Mouse (Mus musculus): ENCODE data around the gene Lta. TPM values are rescaled to one million over a fixed set of nuclear protein-coding genes. Genes with fewer than 3 reads are reported as not detected.
A peak's percentile ranks its signal among the peaks of the same experiment; 100 is the strongest.

The Lta gene
- polyA plus RNA-seq, 1 experiment, result 0.19 TPM

DNA sequence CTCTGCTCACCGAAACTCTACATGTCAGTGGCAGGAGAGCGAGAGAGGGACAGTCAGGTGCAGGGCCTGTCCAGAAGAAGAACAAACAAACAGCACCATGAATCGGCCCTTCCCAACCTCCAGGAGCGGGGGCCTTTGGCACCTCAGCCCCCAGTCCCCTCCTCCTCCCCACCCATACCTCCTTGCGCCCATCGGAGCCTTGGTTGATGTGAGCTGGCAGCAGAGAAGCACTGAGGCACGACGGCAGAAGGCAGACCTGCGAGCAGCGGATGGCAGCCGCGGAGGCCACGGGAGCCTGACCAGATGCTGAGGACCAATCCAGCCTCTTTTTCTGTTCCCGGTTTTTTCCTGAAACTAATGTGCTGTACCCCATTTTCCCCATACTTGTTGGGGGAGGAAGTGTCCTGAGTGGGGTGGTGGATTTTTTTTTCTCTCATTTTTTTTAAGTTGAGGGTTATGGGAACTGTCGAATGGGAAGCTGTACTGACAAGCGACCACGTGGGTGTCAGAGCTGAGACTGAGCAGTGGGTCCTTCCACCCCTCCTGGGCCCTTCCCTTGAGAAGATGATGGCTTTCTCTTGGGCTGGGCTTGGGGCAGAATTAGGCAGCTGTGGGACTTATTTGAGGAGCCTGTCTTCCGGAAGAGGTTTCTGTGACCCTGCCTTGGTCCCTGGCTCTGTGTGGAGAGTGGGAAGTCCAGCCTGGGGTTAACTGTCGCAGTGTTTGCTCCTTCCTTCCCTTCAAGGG, 44.5 kb upstream of the Lta start:
- H3K27ac ChIP-seq (ENCODE audit: insufficient read depth, low read length), result no peak overlapping the region
- H3K4me3 ChIP-seq (ENCODE audit: insufficient read depth, low read length), result no peak overlapping the region
- no peaks in the 10 kb centered on the region for H3K4me1 ChIP-seq (ENCODE audit: control insufficient read depth, insufficient read depth, low read length)
- TF ChIP-seq POLR2A (IDR thresholded peaks at IDR 0.05; ENCODE audit: extremely low read depth, insufficient read depth, low read length), result no peak

- no peak overlapping the region for H3K4me3 ChIP-seq (ENCODE audit: insufficient read depth, low read length)
- peaks cover 4% of the 10 kb centered on the region; the same call in 1 of the 2 replicates for H3K4me1 ChIP-seq (ENCODE audit: control insufficient read depth, insufficient read depth, low read length)
- TF ChIP-seq CTCF (IDR thresholded peaks at IDR 0.05; ENCODE audit: extremely low read depth, insufficient read depth, low read length) (no peak), POLR2A (IDR thresholded peaks at IDR 0.05; ENCODE audit: extremely low read depth, insufficient read depth, low read length) (no peak)
- no peak overlapping the region for H3K27ac ChIP-seq (ENCODE audit: insufficient read depth, low read length)
Measured at GRCm38 (mm10) chr17:35248986-35249385, 43.8 kb upstream of the Lta start.

DNA sequence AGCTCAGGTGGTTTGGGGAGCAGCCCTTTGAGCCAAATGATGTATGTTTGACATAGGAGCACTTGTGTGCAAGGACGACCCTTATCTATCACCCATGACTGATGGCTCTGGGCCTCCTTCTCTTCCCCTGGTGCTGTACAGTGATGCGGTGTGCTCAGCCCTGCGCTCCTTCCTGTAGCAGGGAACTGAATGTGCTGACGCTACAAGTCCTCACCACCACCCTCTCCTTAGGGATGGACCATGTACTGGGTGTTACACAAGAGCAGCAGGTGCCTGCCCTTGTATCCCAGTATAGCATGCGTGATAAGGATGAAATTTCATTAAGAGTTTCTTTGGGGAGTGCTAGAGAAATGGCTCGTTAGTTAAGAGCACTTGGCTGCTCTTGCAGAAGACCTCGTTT, 42.0 kb upstream of the Lta start:
- H3K4me3 ChIP-seq (ENCODE audit: insufficient read depth, low read length), result no peak overlapping the region
- H3K4me1 ChIP-seq (ENCODE audit: control insufficient read depth, insufficient read depth, low read length), result peaks cover 6% of the 10 kb centered on the region; the same call in 1 of the 2 replicates
- no peak for TF ChIP-seq POLR2A (IDR thresholded peaks at IDR 0.05; ENCODE audit: extremely low read depth, insufficient read depth, low read length)
- no peak for TF ChIP-seq CTCF (IDR thresholded peaks at IDR 0.05; ENCODE audit: extremely low read depth, insufficient read depth, low read length)
- H3K27ac ChIP-seq (ENCODE audit: insufficient read depth, low read length), result no peak overlapping the region

- Histone ChIP-seq H3K27ac (ENCODE audit: insufficient read depth, low read length) (no peak overlapping the region), H3K4me3 (ENCODE audit: insufficient read depth, low read length) (no peak overlapping the region), H3K4me1 (ENCODE audit: control insufficient read depth, insufficient read depth, low read length) (peaks cover 7% of the 10 kb centered on the region; the same call in 1 of the 2 replicates)
- TF ChIP-seq CTCF (IDR thresholded peaks at IDR 0.05; ENCODE audit: extremely low read depth, insufficient read depth, low read length) (peak; percentile 41), POLR2A (IDR thresholded peaks at IDR 0.05; ENCODE audit: extremely low read depth, insufficient read depth, low read length) (no peak)
Measured at GRCm38 (mm10) chr17:35245731-35246623, 40.8 kb upstream of the Lta start.

DNA sequence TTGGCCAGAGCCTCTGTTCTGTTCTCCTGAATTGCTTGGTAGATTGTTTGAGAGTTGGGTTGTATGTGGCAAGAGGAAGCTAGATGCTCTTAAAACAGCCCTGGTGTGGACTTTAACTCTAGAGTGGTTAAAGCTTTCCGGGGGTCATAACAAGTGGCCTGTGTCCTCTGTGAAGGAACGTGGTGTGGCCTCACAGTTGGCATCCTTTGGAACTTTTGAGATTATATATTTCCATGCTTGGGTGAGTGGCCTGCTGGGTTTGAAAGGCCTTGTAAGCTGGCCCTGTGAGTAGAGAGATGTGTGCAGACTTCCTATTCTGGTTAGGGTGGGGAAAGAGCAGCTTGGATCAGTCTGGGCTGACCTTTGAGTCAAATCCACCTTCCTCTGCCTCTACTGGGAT, 39.8 kb upstream of the Lta start:
- no peak for TF ChIP-seq POLR2A (IDR thresholded peaks at IDR 0.05; ENCODE audit: extremely low read depth, insufficient read depth, low read length)
- TF ChIP-seq CTCF (IDR thresholded peaks at IDR 0.05; ENCODE audit: extremely low read depth, insufficient read depth, low read length), result no peak
- Histone ChIP-seq H3K4me3 (ENCODE audit: insufficient read depth, low read length) (no peak overlapping the region), H3K27ac (ENCODE audit: insufficient read depth, low read length) (no peak overlapping the region), H3K4me1 (ENCODE audit: control insufficient read depth, insufficient read depth, low read length) (peaks cover 12% of the 10 kb centered on the region; the same call in 1 of the 2 replicates)

DNA sequence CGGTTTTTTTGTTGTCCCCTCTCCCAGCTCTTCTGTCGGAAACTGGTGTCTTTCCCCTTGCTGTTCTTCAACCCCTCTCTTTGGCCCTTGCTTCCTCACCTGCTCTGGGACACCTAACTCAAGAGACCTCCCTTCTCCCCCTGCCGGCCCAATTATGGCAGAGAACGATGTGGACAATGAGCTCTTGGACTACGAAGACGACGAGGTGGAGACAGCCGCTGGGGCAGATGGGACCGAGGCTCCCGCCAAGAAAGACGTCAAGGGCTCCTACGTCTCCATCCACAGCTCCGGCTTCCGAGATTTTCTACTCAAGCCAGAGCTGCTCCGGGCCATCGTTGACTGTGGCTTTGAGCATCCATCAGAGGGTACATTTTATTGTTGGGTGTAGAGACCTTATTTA, 37.9 kb upstream of the Lta start:
- TF ChIP-seq POLR2A (IDR thresholded peaks at IDR 0.05; ENCODE audit: extremely low read depth, insufficient read depth, low read length) (no peak), CTCF (IDR thresholded peaks at IDR 0.05; ENCODE audit: extremely low read depth, insufficient read depth, low read length) (no peak)
- peak overlapping the region; percentile 94 for H3K4me3 ChIP-seq (ENCODE audit: insufficient read depth, low read length)
- peaks cover 12% of the 10 kb centered on the region; the same call in 1 of the 2 replicates for H3K4me1 ChIP-seq (ENCODE audit: control insufficient read depth, insufficient read depth, low read length)
- peak overlapping the region; percentile 94 for H3K27ac ChIP-seq (ENCODE audit: insufficient read depth, low read length)

DNA sequence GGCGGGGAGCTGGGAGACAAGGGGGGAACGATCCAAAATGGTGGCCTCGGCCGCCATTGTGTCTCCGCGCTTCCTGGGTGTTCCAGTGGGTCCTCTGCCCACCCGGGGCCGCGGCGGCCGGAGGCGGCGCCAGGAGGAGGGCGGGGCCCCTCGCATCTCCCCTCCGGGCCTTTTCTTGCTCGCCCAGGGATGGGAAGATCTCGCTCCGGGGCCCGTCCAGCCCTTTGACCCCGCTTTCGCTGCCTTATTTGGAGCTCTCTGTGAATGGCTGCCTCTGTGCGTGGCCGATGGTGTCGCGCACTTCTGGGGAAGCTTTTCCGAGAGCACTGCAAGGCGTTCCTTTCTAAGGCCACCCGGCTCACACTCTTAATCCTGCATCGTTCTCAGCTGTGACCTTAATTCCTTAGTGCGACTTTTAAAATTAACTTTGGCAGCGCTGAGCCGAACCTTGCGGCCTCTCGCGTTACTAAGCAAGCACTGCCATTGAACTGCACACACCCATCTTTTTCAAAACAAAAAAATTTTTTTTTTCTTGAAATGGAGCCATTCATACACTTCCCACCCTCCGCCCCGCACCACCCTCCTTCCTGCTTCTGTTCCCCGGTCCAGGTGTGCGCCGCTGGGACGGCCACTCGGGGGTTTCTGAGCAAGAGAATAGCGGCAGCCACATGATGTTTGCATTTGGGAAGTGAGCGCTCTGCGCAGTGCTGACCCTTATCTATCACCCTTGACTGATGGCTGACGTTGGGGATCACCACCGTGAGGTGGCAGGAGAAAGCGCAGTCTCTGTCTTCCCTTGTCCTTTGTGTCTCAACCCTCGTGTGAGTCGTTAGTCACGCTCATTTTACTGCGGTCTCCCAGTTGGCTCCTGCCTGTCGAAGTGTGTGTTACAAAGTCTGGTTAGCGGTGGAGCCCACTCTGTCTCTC, 37.1 kb upstream of the Lta start:
- H3K27ac ChIP-seq (ENCODE audit: insufficient read depth, low read length), result peak overlapping the region; percentile 94
- H3K4me1 ChIP-seq (ENCODE audit: control insufficient read depth, insufficient read depth, low read length), result peaks cover 12% of the 10 kb centered on the region; the same call in 1 of the 2 replicates
- H3K4me3 ChIP-seq (ENCODE audit: insufficient read depth, low read length), result peak overlapping the region; percentile 94
- TF ChIP-seq POLR2A (IDR thresholded peaks at IDR 0.05; ENCODE audit: extremely low read depth, insufficient read depth, low read length) (peak; percentile 56; the same call in 1 of the 2 replicates), CTCF (IDR thresholded peaks at IDR 0.05; ENCODE audit: extremely low read depth, insufficient read depth, low read length) (no peak)

GRCm38 (mm10) chr17:35241305-35242014, 36.3 kb upstream of the Lta start, which contains the start of gene Ddx39b:
Gene Ddx39b (plus strand): TSS chr17:35241746.
- TF ChIP-seq POLR2A (IDR thresholded peaks at IDR 0.05; ENCODE audit: extremely low read depth, insufficient read depth, low read length) (peak; percentile 85), CTCF (IDR thresholded peaks at IDR 0.05; ENCODE audit: extremely low read depth, insufficient read depth, low read length) (no peak)

More at GRCm38 (mm10) chr17:35241305-35242014, 36.3 kb upstream of the Lta start, which contains the start of gene Ddx39b:
- H3K27ac ChIP-seq (ENCODE audit: insufficient read depth, low read length), result peak within 1 kb of the TSS; percentile 95
- H3K4me3 ChIP-seq (ENCODE audit: insufficient read depth, low read length), result peak within 1 kb of the TSS; percentile 94
- peaks cover 12% of the 10 kb centered on the region; the same call in 1 of the 2 replicates for H3K4me1 ChIP-seq (ENCODE audit: control insufficient read depth, insufficient read depth, low read length)
